Mouse (Mus musculus): ENCODE data around the gene Gm9837.
"Not testable (repeated sequence)": the region's sequence is repeated elsewhere in the genome, so short reads cannot be mapped to it uniquely, and the experiment has no call there.

Gm9837 gene

GRCm38 (mm10) chr11:53456474-53457371, 13.6 kb downstream of the Gm9837 start, which contains the start of the genes Gm10447 and Shroom1:
Gene Gm10447 (minus strand): TSS chr11:53457110.
Gene Shroom1 (plus strand): TSS chr11:53457205.
- peak; percentile 52 to 61 for DNase-seq

- no peak for DNase-seq
These were observed 17.2 kb downstream of the Gm9837 start for GRCm38 (mm10) chr11:53453031-53453430.

GRCm38 (mm10) chr11:53452396-53452795, 17.9 kb downstream of the Gm9837 start:
- DNase-seq = peak in 1 of 2 experiments; percentile 59

DNA sequence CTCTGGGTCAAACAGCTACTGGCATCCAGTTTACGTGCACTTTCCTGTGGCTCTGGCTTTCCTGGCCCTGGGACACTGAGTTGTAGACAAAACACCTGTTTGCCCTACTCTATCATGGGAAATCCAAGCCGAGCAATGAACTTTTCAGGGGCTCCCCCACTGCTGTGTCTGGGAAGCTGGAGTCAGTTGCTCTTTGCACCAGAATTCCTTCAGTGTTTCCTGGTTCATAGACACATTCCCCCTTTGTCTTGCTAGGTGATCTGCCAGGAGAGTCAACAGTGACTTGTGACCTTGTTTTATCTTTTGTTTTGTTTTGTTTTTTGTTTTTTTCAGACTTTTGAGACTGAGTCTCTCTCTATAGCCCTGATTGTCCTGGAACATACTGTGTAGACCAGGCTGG, 18.9 kb downstream of the Gm9837 start:
- DNase-seq = no peak

GRCm38 (mm10) chr11:53450070-53450705, 20.1 kb downstream of the Gm9837 start:
- DNase-seq = no peak

GRCm38 (mm10) chr11:53448529-53448928, 21.8 kb downstream of the Gm9837 start:
- peak; percentile 75 to 93 for DNase-seq

GRCm38 (mm10) chr11:53447996-53448395, 22.3 kb downstream of the Gm9837 start:
- DNase-seq = no peak

GRCm38 (mm10) chr11:53446183-53446582, 24.1 kb downstream of the Gm9837 start:
- DNase-seq = no peak

DNA sequence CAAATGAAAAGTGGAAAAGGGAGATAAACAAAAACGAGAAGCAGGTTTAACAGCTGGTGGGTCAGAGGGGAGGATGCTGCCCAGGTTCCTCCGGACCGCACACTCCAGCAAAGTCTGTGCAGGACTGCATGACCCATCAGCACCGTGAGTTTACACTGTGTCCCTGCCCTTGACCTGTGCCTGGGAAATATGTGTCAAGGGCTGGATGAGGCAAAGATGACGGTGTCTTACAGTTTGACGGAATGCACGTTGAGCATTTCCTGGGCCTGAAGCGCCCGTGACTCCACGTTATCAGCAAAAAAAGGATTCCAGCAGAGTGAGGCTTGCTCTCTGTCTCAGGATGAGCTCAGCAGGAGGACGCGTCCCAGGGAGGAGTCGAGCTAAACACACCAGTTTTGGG, 24.7 kb downstream of the Gm9837 start:
- DNase-seq = no peak

DNA sequence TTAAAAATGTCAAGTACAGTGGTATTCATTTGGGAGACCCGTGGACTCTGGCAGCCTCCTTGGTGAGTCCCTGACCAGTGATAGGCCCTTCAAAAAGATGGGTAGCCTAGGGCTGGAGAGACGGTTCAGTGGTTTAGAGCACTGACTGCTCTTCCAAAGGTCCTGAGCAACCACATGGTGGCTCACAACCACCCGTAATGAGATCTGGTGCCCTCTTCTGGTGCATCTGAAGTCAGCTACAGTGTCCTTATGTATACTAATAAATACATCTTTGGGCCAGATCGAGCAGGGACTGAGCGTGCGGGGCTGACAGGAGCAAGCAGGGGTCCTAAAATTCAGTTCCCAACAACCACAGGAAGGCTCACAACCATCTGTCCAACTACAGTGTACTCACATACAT, 26.4 kb downstream of the Gm9837 start:
- DNase-seq = peak in 1 of 2 experiments; percentile 61

- no peak for DNase-seq
These were observed 28.4 kb downstream of the Gm9837 start for GRCm38 (mm10) chr11:53441921-53442320.

- no peak for DNase-seq
These were observed 33.9 kb downstream of the Gm9837 start for GRCm38 (mm10) chr11:53436338-53436737.

GRCm38 (mm10) chr11:53435504-53435903, 34.8 kb downstream of the Gm9837 start:
- DNase-seq = no peak

DNA sequence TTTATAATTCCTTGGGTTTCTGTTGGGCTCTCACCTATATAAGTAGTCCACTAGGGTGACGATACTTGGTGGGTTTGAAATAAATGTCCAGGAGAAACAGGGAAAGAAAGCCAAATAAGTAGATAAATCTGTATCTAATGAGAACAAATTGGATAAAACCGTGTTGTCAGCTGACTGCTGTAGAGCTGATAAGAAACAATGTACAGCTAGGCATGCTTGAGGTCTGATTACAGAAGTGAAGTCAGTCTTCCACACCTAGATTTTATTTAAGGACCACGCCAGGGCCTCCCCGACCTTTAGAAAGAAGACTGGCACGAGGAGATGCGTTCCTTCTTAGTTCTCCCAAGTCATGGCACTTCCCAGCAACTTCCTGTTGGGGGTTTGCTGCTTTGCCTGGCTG, 37.2 kb downstream of the Gm9837 start:
- DNase-seq = no peak

- no peak for DNase-seq
These were observed 38.8 kb downstream of the Gm9837 start for GRCm38 (mm10) chr11:53431347-53432056.

DNA sequence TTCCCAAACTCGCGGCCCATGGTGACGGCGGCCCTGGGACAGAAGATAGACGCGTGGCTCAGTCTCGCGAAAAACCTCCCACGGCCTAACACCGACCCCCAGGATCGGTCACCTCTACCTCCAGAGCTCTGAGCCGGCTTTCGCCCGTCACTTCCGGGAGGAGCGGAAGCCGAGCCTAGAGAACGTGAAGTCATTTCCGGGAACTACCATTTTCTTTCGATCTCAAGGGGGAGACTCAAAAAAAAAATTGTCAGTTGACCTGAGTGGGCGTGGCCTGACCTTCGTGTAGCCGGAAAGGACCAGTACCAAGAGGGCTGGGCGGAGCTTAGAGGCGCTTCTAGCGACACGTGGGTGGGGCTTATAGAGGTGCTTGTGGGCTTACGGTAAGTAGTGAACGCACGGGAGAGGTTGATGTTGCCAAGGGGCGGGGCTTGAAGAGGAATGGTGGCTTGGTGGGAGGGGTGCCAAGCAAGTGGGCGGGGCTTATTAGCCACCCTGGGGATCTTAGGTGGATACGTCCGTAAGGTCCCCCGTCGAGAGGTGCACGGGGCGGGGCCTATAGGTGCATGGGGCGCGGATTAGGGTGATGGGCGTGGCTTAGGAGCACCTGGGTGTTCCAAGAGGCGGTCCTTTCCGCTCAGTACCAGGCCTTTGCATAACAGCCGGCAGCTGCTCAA, 39.5 kb downstream of the Gm9837 start, which contains the start of the genes Uqcrq and Gdf9:
Uqcrq (minus strand) TSS at position 162 of the 677 bp plus-strand sequence.
Gdf9 (plus strand) TSS at position 354 of the 677 bp plus-strand sequence.
- peak; percentile 100 for DNase-seq

DNA sequence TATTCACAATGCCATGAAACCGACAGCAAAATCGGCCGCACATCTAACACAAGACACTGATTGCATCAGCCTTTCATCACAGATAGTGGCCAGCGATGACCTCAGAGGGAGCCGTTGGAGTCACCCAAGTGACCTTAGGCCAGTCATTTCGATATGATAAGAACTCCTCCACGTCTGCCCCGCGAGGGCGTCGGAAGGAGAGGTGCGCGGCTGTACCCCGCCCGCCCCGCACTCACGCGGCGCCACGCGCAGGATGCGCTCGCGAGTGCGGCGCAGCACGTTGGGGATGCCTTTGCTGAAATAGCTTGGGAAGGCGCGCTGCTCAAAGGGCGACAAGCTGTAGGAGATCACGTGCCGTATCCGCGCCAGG, 40.0 kb downstream of the Gm9837 start:
- no peak for DNase-seq

GRCm38 (mm10) chr11:53429182-53429581, 41.1 kb downstream of the Gm9837 start:
- no peak for DNase-seq

DNA sequence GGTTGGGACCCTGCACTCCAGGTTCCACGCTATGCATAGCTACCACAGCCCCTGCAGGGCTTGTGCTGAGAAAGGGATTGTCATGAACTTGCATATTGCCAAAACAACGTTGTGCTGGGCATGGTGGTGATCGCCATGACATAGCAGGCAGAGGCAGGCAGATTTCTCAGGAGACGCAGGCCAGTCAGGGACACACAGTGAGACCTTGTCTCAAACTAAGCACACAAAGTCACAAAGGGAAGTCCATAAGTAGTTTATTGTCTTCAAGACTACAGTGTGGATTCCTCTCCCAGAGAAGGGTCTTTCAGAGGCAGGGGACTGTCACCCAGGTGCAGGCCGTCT, 41.6 kb downstream of the Gm9837 start:
- DNase-seq = no peak

- DNase-seq = peak in 1 of 2 experiments; percentile 31
These were observed 42.1 kb downstream of the Gm9837 start for GRCm38 (mm10) chr11:53427993-53428715.

DNA sequence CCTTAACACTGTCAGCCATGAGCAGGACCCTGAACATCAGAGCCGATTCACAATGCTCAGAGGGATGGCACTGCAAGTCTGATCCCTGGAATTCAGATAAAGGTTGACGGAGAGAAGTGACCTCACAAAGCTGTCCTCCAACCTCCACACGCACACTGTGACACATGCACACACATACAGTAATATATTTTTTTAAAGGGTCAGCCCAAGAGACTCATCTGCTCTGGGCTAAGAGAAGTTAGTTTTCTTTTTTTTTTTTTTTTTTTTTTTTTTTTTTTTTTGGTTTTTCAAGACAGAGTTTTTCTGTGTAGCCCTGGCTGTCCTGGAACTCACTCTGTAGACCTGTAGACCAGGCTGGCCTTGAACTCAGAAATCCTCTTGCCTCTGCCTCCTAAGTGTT, 43.4 kb downstream of the Gm9837 start:
- not testable (repeated sequence) for DNase-seq

DNA sequence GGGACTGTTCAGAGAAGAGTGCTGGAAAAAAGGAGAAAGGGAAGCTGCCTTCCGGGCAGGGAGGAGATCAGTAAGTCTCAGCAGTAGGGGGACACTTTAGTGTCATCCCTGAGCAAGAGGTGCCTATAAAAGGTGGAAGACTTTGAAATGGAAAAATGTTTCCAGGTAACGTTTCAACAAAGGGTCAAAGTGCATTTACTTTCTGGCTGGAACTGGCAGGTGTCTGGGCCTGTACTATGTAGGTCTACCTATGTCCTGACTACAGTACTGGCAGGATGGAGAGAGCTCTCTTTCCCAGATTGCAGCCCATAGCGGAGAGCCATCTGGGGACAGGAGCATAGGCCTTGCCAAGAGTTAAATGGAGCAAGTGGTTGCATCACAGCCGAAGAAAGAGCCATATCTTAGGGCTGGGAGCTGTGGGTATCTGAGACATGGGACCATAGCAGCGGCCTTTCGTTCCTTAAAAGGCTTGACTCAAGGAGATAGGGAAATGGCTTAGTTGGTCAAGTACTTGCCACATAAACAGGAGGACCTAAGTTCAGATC, 44.5 kb downstream of the Gm9837 start:
- no peak for DNase-seq
